Mouse (Mus musculus): ENCODE measurements around the gene Fam71a. TPM values are rescaled to one million over a fixed set of nuclear protein-coding genes. Genes with fewer than 3 reads are reported as not detected.
A peak's percentile ranks its signal among the peaks of the same experiment; 100 is the strongest.

The Fam71a gene
- polyA plus RNA-seq, 2 experiments: not detected

DNA sequence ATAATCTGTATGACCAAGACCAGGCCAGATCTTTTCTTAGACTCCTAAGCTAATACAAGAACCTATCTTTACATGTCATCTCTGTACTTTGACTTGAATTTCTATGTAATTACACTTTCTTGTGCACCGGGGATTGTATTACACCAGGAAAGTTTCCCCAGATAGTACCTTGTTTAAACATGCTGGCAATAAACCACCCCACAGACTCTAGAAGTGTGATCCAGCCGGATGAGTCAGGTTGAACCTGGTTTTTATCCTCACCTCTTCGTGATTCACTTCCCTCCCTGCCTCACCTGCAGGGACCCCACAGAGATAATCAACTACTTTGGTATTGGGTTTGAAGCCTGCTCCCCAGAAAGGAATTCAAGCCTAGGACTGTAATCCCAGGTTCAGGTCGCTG lies 29.2 kb downstream of the Fam71a start:
- Histone ChIP-seq H3K4me3 (replicated peaks; ENCODE audit: low read length) (no peak overlapping the region), H3K9ac (ENCODE audit: low read depth, low read length, severe bottlenecking) (no peak overlapping the region), H3K27me3 (ENCODE audit: control insufficient read depth, insufficient read depth, low read length) (no peaks in the 10 kb centered on the region), H3K27ac (replicated peaks; ENCODE audit: low read depth, low read length) (no peak overlapping the region), H3K4me1 (ENCODE audit: control insufficient read depth, insufficient read depth, low read length) (no peaks in the 10 kb centered on the region), H3K36me3 (ENCODE audit: control insufficient read depth, insufficient read depth, low read length) (no peaks in the 10 kb centered on the region), H3K9me3 (ENCODE audit: control insufficient read depth, low read length) (no peaks in the 10 kb centered on the region), H3K4me2 (replicated peaks; ENCODE audit: low read depth, low read length, severe bottlenecking) (no peak overlapping the region)
- no peak for TF ChIP-seq POLR2A (IDR thresholded peaks at IDR 0.05; ENCODE audit: borderline replicate concordance, extremely low read depth, insufficient read depth, insufficient read length)
- ATAC-seq (ENCODE audit: low FRiP score, low read depth) (no peak), DNase-seq (ENCODE audit: low spot score) (peak; percentile 37)
- WGBS: 49% methylated on average over 4 of the region's 4 CpGs

DNA sequence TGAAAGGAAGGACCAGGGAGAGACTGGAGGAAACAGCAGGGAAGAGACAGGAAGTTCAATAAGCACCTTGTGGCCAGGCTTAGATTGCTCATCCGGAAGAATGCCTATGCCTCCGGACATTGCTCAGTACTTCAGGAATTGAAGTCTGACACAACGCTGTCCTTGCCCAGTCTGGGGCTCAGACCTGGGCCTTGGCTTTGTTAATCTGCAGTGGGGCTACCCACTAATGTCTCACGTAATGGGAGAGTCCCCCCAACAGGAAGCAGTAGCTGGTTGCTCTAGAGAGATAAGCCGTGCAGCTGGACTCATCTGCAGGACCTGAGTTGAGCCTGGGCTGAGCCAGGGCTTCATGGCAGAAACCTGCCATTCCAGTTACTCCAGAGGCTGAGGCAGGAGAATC lies 31.7 kb downstream of the Fam71a start:
- no peak for ATAC-seq (ENCODE audit: low FRiP score, low read depth)
- Histone ChIP-seq H3K27ac (replicated peaks; ENCODE audit: low read depth, low read length) (no peak overlapping the region), H3K9me3 (ENCODE audit: control insufficient read depth, low read length) (no peaks in the 10 kb centered on the region), H3K36me3 (ENCODE audit: control insufficient read depth, insufficient read depth, low read length) (no peaks in the 10 kb centered on the region), H3K9ac (ENCODE audit: low read depth, low read length, severe bottlenecking) (no peak overlapping the region), H3K4me3 (replicated peaks; ENCODE audit: low read length) (no peak overlapping the region), H3K4me2 (replicated peaks; ENCODE audit: low read depth, low read length, severe bottlenecking) (no peak overlapping the region), H3K27me3 (ENCODE audit: control insufficient read depth, insufficient read depth, low read length) (no peaks in the 10 kb centered on the region), H3K4me1 (ENCODE audit: control insufficient read depth, insufficient read depth, low read length) (no peaks in the 10 kb centered on the region)
- TF ChIP-seq POLR2A (IDR thresholded peaks at IDR 0.05; ENCODE audit: borderline replicate concordance, extremely low read depth, insufficient read depth, insufficient read length): no peak
- DNase-seq (ENCODE audit: low spot score): no peak
- 80% methylated on average over 5 of the region's 5 CpGs for WGBS

DNA sequence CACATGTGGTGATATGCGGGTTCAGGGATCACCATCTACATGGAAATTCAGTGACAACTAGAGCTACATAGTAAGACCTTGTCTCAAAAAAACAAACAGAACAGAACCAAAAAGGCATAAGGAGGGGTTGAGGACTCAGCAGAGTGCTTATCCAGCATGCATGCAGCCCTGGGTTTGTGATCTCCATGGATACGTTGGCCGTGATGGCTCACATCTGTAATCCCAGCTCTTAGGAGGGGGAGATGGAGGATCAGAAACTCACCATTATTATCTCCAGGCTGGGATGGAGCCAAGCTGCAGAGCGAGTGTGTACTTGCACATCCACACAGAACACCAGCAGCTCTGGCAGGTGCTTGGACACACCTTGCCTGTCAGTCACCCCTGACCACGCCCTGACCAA lies 32.4 kb downstream of the Fam71a start:
- H3K4me3 ChIP-seq (replicated peaks; ENCODE audit: low read length): no peak overlapping the region
- no peaks in the 10 kb centered on the region for H3K4me1 ChIP-seq (ENCODE audit: control insufficient read depth, insufficient read depth, low read length)
- no peaks in the 10 kb centered on the region for H3K27me3 ChIP-seq (ENCODE audit: control insufficient read depth, insufficient read depth, low read length)
- H3K36me3 ChIP-seq (ENCODE audit: control insufficient read depth, insufficient read depth, low read length): no peaks in the 10 kb centered on the region
- WGBS: 73% methylated on average over 5 of the region's 5 CpGs
- H3K9me3 ChIP-seq (ENCODE audit: control insufficient read depth, low read length): no peaks in the 10 kb centered on the region
- no peak overlapping the region for H3K4me2 ChIP-seq (replicated peaks; ENCODE audit: low read depth, low read length, severe bottlenecking)
- ATAC-seq (ENCODE audit: low FRiP score, low read depth) (no peak), DNase-seq (ENCODE audit: low spot score) (no peak)
- no peak for TF ChIP-seq POLR2A (IDR thresholded peaks at IDR 0.05; ENCODE audit: borderline replicate concordance, extremely low read depth, insufficient read depth, insufficient read length)
- no peak overlapping the region for H3K27ac ChIP-seq (replicated peaks; ENCODE audit: low read depth, low read length)
- no peak overlapping the region for H3K9ac ChIP-seq (ENCODE audit: low read depth, low read length, severe bottlenecking)

DNA sequence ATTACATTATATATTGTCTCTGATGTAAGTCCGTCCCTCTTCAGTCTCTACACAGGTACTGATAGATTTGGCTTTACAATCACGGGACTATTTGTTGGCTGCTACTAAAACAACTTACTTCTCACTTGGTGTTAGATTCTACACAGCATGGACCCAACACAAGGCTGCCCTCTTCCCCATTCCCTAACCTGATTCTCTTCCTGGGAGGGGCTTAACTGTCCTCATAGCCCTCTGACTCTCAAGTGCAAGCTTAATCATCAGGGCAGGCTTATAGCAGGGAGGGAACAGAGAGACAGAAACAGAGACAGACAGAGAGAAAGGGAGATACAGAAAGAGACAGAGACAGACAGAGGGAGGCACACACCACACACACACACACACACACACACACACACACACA lies 32.9 kb downstream of the Fam71a start:
- Histone ChIP-seq H3K9ac (ENCODE audit: low read depth, low read length, severe bottlenecking) (no peak overlapping the region), H3K4me1 (ENCODE audit: control insufficient read depth, insufficient read depth, low read length) (no peaks in the 10 kb centered on the region), H3K36me3 (ENCODE audit: control insufficient read depth, insufficient read depth, low read length) (no peaks in the 10 kb centered on the region), H3K27me3 (ENCODE audit: control insufficient read depth, insufficient read depth, low read length) (no peaks in the 10 kb centered on the region), H3K4me3 (replicated peaks; ENCODE audit: low read length) (no peak overlapping the region), H3K27ac (replicated peaks; ENCODE audit: low read depth, low read length) (no peak overlapping the region), H3K9me3 (ENCODE audit: control insufficient read depth, low read length) (no peaks in the 10 kb centered on the region), H3K4me2 (replicated peaks; ENCODE audit: low read depth, low read length, severe bottlenecking) (no peak overlapping the region)
- ATAC-seq (ENCODE audit: low FRiP score, low read depth) (no peak), DNase-seq (ENCODE audit: low spot score) (no peak)
- no peak for TF ChIP-seq POLR2A (IDR thresholded peaks at IDR 0.05; ENCODE audit: borderline replicate concordance, extremely low read depth, insufficient read depth, insufficient read length)
- 88% methylated on average over 2 of the region's 2 CpGs for WGBS

DNA sequence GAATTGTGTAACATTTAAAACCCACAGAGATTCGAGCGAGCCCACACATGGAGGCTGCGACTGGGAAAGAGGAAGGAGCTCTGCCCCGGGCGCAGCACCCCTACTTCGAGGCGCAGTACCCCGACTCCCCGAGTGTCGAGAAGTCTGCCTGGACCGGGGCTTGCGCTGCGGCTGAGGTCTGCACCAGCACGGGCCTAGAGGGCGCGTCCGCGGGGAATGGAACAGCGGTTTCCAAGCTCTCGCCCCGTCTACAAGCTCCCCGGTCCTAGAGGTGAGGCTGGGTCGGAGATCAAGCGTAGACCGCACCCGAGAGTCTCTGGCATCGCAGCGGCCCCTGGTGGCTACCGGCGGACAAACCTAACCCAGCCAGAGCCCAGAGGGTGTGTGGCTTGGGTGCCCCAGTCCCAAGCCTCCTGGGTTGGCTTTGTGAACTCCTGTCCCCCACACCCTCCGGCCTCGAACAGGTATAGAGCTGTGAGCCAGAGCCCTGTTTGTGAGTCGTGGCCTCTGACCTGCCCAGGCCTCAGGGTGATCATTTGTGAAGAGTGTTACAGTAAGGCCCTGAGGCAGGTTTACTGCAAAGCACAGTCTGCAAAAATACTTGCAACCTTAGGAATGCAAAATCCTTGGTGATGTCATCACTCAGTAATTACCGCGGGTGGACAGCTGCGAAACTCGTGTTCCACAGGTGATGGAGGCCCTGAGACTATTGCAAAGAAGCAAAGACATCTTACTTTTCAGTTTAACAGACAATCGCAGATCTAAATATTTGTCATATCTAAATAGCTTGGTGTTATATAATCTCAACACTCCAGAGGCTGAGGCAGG lies 38.6 kb downstream of the Fam71a start:
- no peak overlapping the region for H3K27ac ChIP-seq (replicated peaks; ENCODE audit: low read depth, low read length)
- H3K9me3 ChIP-seq (ENCODE audit: control insufficient read depth, low read length): no peaks in the 10 kb centered on the region
- no peaks in the 10 kb centered on the region for H3K4me1 ChIP-seq (ENCODE audit: control insufficient read depth, insufficient read depth, low read length)
- peak overlapping the region; percentile 48; the same call in 1 of the 2 replicates for H3K9ac ChIP-seq (ENCODE audit: low read depth, low read length, severe bottlenecking)
- TF ChIP-seq POLR2A (IDR thresholded peaks at IDR 0.05; ENCODE audit: borderline replicate concordance, extremely low read depth, insufficient read depth, insufficient read length): no peak
- peak overlapping the region; percentile 57 for H3K4me2 ChIP-seq (replicated peaks; ENCODE audit: low read depth, low read length, severe bottlenecking)
- peak; percentile 65 for ATAC-seq (ENCODE audit: low FRiP score, low read depth)
- peak overlapping the region; percentile 33 for H3K4me3 ChIP-seq (replicated peaks; ENCODE audit: low read length)
- WGBS: 14% methylated on average over 38 of the region's 38 CpGs
- no peaks in the 10 kb centered on the region for H3K27me3 ChIP-seq (ENCODE audit: control insufficient read depth, insufficient read depth, low read length)
- peak; percentile 54 for DNase-seq (ENCODE audit: low spot score)
- no peaks in the 10 kb centered on the region for H3K36me3 ChIP-seq (ENCODE audit: control insufficient read depth, insufficient read depth, low read length)
